Mouse (Mus musculus): ENCODE data around the gene Npnt.

Npnt gene

DNA sequence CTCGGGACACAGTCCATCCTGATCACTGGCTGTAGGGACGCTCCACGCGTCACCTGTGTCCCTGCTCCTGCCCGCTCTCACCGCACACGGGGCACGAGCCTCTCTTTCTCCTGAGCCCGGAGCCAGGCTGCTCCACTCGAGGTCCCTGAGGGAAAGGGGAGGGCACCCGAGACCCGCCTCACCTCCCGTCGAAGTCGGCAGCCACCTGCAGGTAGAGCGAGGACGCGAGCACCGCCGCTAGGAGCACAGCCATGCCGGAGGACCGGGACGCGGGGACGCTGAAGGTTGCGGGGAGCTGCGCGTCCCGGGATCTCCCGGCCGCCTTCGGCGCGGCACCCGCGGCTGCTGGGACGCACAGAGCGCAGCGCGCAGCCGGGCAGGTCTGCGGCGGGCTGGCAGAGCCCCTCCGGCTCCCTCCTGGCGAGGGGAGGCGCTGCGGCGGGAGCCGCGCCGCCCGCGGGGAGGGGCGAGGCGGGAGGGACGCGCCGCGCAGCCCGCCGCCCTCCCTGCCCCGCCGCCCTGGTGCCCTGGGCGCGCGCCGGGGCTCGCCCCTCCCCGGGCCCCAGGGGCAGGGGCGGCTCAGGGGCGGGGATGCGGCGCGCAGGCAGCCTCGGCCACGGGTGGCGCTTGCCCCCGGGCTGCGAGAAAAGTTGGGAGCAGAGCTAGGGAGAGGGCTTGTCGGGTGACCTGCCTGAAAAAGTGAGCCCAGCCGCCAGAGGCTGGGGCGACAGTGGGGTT lies at the start of gene Npnt:
Gene Npnt (minus strand): TSS at position 501 of the 738 bp plus-strand sequence.
- DNase-seq (ENCODE audit: low spot score): peak; percentile 37

DNA sequence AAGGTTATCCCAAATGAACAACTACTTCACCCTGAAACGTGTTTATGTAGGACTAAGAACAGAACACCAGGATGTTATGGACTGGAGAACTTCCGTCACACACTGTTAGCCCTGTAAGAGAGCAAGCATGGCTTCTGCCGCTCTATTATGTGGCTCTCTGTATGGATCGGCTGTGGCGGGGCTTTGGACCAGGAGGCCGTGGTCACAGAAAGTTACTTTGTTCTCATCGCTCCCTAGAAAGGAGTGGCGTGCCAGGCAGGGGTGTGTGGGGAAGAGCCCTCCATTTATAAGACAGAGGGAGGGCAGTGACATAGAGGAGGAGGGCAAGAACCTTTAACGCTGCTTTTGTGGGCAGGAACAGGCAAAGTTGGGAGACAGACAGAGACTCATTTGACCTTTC lies 46.2 kb upstream of the Npnt start:
- DNase-seq (ENCODE audit: low spot score): no peak

DNA sequence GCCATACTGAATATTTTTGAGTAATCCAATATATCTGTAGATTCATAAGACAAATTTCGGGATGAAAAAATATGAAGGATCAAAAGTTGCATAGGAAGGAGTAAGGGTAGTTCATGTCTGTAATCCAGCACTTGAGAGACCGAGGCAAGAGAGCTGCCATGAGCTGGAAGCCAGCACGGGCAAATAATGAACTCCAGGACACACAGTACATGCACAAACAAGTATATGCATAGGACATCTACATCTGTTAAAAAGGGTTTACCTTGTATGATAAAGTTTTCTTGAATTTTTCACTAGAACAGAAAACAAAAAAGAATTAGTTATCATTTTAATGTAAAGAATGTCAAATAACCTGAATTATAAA lies 45.8 kb upstream of the Npnt start:
- DNase-seq (ENCODE audit: low spot score): no peak

DNA sequence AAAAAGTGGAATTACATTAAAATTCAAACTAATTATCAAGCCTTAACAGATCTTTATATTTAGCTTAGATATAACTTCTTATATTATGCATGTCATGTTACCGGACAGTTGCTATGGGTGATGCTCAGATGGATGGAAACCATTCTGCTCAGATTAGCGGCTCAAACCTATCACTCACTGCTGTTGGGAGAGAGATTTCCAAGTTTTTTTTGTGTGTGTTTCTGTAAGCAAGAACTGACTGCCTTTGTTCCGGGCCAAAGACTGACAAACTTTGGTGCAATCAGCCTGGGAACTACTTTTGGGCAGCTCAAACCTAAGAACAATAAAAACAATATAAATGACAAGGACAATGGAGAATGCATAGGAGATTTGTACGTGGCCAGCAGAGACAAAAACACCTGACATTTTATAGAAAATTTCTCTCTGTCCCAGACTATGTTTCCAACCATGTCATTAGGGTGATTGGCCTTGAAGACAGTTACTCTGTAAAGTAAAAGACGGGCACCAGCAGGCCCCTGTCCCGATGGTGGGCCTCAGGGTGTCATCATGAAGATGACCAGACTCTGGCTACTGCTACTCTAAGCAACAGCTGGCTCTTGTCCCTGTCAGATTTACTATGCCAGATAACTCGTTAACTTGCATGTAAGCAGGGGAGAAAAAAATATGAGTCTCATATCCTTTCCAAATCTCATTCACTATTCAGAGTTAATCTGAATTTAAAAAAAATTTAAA lies 45.2 kb upstream of the Npnt start:
- no peak for DNase-seq (ENCODE audit: low spot score)

DNA sequence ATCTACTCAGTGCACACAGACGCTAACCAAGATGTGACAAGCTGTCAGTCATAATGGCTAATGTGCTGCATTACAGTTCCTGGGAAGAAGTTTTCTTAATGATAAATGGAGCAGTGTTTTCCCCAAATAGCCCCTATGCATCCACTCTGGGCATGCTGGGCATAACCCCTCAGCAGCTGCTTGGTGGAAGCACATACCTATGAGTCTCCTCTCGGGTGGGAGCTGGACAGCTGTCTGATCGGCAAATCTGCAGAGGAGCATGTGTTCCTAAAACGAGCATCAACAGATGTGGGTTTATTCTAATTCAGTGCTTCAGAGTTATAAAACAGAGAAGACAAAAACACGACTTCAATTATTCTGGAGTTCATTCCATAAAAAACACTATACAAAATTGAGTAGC lies 36.1 kb upstream of the Npnt start:
- no peak for DNase-seq (ENCODE audit: low spot score)

DNA sequence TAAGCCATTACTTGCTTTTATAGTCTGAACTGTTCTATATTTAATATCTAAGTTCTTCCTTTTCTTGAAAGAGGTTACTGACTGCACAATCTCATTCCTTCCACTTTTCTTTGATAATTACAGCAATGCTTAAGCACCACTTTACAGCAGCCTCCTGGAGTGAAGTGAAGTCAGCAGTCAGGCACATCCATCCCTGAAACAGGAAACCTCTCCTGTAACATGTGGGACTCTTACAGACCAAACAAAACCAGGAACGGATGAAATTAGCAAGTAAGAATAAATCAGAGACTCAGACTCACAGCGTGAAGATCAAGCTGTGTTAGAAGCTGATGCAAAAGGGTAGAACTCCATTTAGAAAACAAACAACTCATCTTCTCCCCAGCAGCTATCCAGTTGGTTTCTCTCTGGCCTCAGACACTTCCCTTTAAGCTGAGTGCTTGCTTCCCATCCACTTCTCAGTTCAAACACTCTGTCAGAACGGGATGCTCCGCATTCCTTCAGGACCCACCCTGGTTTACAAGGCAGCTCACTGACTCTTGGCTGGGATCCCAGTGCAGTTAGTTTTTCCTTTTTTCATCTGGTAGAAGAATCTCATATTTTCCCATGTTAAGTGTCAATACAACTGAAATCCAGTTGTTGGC lies 33.9 kb upstream of the Npnt start:
- no peak for DNase-seq (ENCODE audit: low spot score)

DNA sequence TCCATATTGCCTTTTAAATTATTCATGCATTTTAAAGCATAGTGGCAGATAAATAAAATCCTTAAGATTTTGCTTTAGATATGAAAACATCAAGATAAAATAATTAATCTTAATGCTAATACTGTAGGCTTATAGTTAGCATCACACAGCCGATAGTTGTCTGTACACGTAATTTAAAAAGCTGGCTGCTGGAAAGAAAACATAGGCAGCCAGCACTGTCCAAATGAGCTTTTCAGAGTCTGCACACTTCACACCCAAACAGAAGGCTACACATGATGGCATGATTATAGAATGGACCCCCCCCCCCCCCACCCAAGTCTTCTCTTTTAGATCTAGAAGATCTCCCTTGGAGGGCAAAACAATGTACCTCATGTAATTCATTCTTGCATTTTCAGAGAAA lies 31.9 kb upstream of the Npnt start:
- DNase-seq (ENCODE audit: low spot score): no peak

DNA sequence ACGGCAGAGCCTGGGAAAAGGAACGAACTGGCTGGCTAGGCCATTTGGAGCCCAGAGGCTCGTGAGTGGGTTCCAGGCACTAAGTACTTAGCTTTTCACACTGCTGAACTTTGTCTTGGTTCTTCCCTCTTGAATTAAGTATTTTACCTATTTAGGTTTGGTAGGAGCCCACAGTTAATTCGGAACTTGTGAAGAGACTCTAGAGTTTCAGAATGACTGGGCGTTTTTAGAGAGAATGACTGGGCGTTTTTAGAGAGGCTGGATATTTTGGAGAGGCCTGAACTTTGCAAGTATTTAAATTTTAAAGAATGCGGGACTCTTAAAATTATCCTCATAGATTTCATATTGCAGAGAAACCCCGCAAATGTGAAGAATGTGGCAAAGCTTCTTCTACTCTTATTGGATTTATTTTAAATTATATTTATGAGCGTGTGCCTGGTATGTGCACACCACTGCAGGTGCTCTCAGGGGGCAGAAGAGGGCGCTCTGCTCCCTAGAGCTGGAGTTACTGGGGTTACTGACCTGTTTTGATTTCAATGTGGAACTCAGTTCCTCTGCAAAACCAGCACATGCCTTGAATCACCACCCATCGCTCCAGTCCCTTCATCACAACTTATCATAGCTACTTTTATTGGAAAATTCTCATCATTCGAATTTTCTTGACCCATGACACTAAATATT lies 29.8 kb upstream of the Npnt start:
- DNase-seq (ENCODE audit: low spot score): no peak

DNA sequence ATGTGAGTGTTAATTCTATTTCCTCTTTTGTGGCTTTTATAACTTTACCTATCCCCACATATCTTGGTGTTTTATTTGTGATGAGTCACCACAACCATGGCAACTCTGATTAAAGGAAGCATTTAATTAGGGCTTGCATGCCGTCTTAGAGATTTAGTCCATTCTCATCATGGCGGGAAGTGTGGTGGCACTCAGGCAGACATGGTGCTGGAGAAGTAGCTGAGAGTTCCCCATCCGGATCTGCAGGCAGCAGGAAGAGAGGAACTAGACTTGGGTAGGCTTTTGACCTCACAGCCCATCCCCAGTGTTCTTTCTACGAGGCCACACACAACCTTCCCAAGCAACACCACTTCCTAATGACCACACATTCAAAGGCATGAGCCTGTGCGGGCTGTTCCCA lies 16.2 kb upstream of the Npnt start:
- DNase-seq (ENCODE audit: low spot score): no peak

DNA sequence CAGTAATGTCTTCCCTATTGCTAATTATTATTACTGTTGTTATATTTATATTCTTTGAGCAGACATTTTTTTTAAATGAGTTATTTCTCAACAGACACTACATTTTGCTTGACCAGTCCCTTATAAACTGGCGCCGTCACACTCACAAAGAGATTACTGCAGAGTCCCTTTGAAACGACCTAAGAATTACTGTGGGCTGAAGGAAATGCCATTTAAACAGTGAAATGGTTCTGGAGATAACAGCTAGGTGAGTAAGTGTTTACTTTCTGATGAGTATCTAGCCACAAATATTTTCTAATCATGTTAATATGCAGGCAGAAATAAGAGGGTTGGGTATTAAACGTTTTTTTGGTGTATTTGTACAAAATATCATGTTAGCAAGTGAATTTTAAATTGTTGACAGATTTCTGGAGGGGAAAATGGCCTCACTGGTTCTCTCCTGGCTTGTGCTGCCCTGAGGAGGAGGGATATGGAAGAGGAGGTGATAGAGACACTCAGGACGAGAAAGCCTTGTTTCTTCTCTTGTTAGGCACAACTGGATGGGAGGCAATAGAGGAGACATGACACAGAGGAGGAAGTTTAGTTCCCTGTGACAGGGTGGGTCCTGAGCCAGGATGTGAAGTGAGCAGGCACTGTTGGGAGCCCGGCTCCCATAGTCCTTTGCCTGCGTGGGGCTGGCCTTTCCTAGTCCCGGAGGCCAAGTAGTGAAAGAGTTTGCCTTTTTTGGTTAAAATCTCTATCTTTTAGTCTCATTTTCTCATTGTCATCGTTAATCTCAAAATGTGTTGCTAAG lies 14.8 kb upstream of the Npnt start:
- no peak for DNase-seq (ENCODE audit: low spot score)

DNA sequence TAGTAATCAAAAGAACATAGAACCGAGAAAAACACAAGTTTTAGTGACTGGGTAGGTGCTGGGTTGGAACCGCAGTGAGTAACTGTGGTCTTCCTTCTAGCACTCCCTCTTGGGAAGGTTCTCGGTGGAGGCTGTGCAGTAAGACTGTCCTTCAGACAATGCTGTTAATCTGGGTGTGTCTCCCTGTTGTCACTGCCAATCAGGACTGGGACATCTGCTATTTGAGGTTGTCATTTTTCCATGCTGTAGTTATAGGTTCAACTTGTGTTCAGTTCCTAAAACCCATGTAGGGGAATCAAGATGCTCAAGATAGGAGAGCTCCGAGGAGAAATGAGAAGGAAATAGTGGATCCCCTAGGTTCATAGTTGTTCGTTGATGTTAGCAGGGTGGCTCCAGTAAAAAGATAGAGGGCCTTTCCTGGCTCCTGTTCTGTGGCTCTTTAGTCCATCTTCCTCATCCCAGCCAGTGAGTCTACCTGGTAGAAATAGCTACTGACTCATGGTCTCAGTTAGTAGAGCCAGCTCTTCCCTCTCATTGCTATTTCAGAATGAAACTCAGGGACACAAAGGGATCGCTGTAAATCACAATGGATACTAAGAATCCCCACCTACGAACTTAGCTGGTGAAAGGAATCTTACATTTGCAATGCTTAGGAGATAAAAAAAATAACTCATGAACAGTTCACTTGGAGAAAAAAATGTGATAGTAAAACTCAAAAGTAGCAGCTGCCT lies 12.7 kb upstream of the Npnt start:
- no peak for DNase-seq (ENCODE audit: low spot score)

DNA sequence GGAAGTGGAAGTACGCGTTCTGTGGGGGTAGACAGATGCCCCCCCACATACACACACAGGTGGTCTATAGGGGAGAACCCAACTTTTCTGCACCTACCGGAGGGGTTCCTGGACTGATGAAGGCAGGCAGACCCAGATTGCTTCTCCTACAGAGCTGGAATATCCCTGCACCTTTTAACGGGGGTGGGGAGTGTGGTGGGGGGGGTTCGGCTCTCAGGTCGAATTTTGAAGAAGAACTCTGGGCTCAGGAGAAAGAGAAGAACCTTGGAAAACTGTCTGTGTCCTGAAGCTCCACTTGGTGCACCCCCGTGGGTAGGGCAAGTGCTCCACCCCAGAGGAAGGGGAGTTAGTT lies 414 bp upstream of the Npnt start:
- DNase-seq (ENCODE audit: low spot score): no peak

DNA sequence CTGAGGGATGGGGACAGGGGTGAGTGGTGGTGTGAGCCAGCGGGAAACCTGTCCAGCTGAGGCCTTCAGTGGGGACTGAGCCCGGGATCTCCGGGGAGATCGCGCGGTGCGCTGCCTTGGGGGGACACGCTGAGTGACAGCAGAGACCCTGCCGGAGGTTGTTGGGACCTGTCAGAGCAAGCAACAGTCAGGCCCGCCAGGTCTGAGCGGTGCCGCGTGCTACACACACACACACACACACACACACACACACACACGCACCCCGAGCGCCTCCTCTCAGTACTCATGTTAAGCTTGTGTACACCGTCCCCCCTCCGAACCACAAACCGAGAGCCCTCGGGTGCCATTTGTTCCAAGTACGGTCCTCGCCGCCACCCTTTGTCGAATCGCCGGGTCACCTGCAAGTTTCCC lies 706 bp downstream of the Npnt start:
- DNase-seq (ENCODE audit: low spot score): no peak

DNA sequence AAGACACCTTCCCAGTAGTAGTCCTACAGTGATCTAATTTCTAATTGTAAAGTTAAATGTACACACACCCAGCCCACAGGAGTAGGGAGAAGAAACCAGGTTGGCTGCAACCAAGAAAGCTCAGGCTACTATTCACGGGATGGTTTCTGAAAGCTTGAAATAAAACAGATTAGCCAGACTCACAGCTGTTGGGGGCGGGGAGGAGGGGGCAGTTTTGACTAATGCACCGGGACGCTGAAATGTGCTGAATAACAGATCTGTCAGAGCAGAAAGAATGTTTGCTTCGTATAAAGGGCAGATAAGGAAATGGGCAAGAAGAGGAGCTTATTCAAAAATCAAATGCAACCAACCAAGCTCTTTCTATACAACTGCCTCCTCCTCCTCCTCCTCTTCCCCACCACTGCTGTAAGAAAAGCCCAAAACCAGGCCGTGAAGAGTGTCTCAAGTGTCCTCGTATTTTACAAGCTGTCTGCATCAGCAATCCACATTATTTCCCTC lies 1.7 kb downstream of the Npnt start:
- no peak for DNase-seq (ENCODE audit: low spot score)

DNA sequence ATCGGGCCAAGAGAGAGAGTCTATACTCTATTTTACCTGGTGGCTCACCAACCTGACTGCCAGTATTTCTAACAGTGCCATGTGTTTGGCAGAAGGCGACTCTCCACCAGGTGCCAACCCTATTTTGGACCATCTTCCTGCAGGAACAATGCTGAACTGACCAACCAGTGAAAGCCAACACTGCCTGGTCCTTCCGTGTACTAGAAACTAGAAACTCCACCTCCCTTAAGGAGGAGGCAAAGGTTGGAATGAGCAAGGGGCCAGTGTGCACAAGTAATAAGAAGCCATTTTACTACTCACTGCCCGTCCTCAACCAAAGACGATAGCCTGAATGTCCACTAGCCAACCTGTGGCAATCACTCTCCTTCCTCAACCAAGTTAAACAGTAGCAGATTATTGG lies 4.0 kb downstream of the Npnt start:
- DNase-seq (ENCODE audit: low spot score): no peak

DNA sequence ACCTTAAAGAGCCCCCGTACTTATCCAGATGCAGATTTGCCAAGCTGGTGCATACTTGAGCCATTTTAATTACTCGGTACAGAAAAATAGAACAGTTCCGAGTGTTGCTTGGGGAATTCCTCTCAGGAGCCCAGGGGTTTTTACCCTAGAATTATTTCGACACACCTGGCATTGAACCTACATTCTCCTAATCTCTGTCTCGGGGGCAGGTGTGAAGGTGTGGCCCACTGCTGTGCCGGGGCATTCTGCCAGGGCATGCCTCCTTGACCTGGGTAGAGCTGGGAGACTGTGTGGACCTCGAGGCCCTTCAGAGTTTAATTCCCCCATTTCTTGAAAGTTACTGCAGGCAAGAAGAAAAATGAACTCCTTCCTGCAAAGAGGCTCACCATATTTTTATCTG lies 4.4 kb downstream of the Npnt start:
- no peak for DNase-seq (ENCODE audit: low spot score)

DNA sequence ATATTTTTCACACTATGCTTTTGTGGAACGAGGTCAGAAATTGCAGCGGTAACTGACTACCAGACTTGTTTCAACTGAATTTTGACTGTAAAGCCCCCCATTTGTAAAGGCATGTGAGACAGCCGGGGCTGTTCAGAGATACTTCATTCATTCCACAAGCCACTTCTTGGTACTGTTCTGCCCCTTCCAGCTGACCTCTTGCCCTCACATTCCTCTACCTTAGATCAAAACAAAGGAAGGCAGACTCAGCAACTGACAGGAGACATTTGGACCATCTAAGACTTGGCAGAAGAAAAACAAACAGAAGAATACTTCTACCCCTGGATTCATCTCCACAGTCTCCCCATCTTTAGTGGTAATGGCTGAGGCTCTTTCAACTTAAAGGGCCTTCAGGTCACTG lies 5.5 kb downstream of the Npnt start:
- DNase-seq (ENCODE audit: low spot score): no peak

DNA sequence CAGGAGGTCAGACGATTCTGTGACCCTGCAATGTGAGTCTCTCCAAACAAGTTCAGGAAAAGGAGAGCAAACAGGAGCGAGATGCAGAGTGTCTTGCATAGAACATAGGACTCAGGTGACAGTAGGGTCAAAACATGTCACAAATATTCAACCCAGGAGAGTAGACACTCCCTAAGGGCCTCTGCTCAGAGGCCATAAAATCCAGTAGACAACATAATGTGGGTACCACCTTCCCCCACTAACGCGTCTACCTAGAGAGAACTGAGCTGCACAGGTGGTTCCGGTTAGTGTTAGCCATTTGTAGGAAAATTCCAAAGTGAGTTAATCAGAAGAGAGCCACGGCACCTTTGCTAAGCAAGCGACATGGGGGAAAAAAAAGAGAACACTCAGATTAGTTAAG lies 5.9 kb downstream of the Npnt start:
- no peak for DNase-seq (ENCODE audit: low spot score)

DNA sequence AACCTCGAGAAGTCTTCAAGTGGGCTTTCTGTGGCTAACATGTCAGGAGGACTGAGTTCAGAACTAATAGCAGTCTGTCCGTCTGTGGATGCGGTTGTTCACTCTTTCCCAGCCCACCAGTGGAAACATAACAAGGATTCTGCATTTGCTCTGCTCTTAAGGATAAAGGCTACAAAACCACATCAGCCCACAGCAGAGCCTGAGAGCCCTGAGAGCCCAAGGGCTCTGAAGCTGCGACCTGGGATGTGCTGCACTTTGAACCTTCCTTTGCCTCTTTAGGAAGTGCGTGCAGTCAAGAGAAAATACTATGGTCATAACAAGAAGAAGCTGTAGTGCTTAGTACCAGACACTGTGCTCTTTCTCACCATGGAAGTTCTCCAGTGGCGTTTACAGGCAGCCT lies 7.3 kb downstream of the Npnt start:
- no peak for DNase-seq (ENCODE audit: low spot score)

DNA sequence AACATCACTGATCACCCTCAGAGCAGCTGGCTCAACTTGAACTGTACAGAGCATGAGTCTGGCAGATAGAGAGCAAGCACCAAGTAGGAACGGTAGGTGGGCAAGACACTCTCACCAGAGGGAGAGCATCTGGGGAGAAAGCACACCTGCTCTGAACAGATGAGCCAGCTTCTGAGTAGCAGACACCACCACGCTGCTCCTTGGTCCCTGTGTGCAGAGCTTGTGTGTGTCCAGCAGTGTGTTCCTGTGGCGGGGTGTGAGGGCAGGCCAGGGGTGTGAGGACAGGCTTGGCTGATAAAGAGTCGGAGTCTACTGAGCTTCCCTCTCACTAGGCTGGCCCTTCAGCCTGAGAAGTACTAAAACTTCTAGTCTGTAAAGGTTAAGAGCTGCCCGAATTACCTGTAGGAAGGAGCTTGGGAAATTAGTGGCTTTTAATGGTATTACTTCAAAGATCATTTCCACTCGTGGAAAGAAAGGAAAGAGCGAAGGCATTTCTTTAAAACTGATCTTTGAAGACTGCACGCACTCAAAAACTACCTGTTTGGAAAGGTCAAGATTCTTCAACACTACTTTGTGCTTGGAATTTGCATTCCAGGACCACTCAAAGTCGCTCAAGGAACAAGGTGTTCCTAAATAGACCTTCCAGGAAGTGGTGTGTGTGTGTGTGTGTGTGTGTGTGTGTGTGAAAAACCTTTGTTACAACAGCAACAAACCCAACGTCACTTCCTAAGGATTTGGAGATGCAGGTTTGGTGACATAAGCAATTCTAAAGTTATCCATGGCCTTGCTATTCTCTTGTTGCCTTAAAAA lies 9.7 kb downstream of the Npnt start:
- DNase-seq (ENCODE audit: low spot score): no peak

Data from testis, postnatal 14 days (tissue).